Mouse (Mus musculus) ES-Bruce4 (cell line): Measurements from ENCODE around the gene Slc25a21.

Experiments
- CTCF ChIP-seq: IDR thresholded peaks from one replicate; pipeline ENCODE4 v1.8.1; 2011; ENCODE audit warnings: low read depth, low read length
- POLR2A ChIP-seq: IDR thresholded peaks from one replicate; pipeline ENCODE4 v1.8.1; 2011; ENCODE audit warnings: low read length; ENCODE audit not compliant: insufficient read depth

DNA sequence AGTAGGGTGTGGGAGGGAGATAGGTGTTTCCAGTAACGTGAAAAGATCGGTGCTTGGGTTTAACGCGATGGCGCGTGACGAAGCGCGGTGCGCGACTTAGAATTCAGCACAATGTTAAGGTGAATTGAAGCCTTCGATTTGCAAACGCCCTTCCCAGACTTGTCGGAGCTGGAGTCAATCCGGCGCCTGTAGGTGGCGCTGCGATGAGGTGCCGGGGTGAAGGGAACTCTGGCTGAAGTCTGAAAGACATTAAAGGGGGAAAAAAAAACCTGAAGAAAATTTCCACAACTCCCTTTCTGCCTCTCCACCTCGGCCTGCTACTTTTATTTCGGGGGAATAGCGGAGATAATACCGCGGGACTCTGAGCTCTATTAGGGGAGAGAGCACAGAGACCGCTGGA is 507.5 kb downstream of the Slc25a21 start:
- peak; percentile 69 for TF ChIP-seq CTCF
- no peak for TF ChIP-seq POLR2A
